Mouse (Mus musculus) stomach, embryonic 14.5 days (tissue): ENCODE data around the gene Lrrc66. TPM values are rescaled to one million over a fixed set of nuclear protein-coding genes. Genes with fewer than 3 reads are reported as not detected.
A peak's percentile ranks its signal among the peaks of the same experiment; 100 is the strongest.

Experiments used
- ATAC-seq: fragments of 200-750 bp; cut with Nextera tagmentation; 2 replicates; pipeline ENCODE4 v1.8.0; 2017; ENCODE audit warnings: low read depth, moderate TSS enrichment; ENCODE audit not compliant: insufficient number of reproducible peaks, insufficient read depth, low FRiP score
- H3K27ac ChIP-seq: fragments of 300-500 bp; sonication (generic); 2 replicates; pipeline ENCODE4 v1.5.1; 2014; ENCODE audit warnings: mild to moderate bottlenecking, low read length, moderate library complexity, mixed read lengths
- H3K27me3 ChIP-seq: fragments of 300-500 bp; sonication (generic); 2 replicates; pipeline ENCODE4 v1.6.1; 2014; ENCODE audit warnings: low read length, control low read depth, mixed read lengths; ENCODE audit not compliant: control insufficient read depth, insufficient read depth
- H3K36me3 ChIP-seq: fragments of 300-500 bp; sonication (generic); 2 replicates; pipeline ENCODE4 v1.6.1; 2014; ENCODE audit warnings: mild to moderate bottlenecking, control low read depth, low read length, moderate library complexity, mixed read lengths; ENCODE audit not compliant: control insufficient read depth, insufficient read depth
- H3K4me1 ChIP-seq: fragments of 300-500 bp; sonication (generic); 2 replicates; pipeline ENCODE4 v1.6.1; 2014; ENCODE audit warnings: low read length, control low read depth, mixed read lengths; ENCODE audit not compliant: control insufficient read depth, insufficient read depth
- H3K4me2 ChIP-seq: fragments of 300-500 bp; sonication (generic); replicated peaks from 2 replicates; pipeline ENCODE4 v1.6.1; 2014; ENCODE audit warnings: low read depth, low read length, control low read depth
- H3K4me3 ChIP-seq: fragments of 300-500 bp; sonication (generic); 2 replicates; pipeline ENCODE4 v1.5.1; 2014; ENCODE audit warnings: low read depth, low read length, control low read depth
- H3K9ac ChIP-seq: fragments of 300-500 bp; sonication (generic); replicated peaks from 2 replicates; pipeline ENCODE4 v1.6.1; 2014; ENCODE audit warnings: low read depth, mild to moderate bottlenecking, control low read depth, low read length, moderate library complexity, mixed read lengths
- H3K9me3 ChIP-seq: fragments of 300-500 bp; sonication (generic); 2 replicates; pipeline ENCODE4 v1.6.1; 2016; ENCODE audit warnings: low read depth, low read length, control low read depth; ENCODE audit not compliant: control insufficient read depth
- WGBS: fragments of 180-500 bp; shearing (Covaris S2); extraction: QIAGEN DNeasy Blood & Tissue Kit; methylation state at CpG from one replicate; pipeline ENCODE4 v1.1.7; 2014; 5-methylcytosine and 5-hydroxymethylcytosine counted together
- polyA plus RNA-seq: library from polyadenylated mRNA; unstranded; fragments of >200 nt; fragmentation: Nextera tagmentation; extraction: Ambion mirVana; gene quantifications from 2 replicates; pipeline ENCODE4 v1.2.1, GENCODE M21; 2014

The Lrrc66 gene
- polyA plus RNA-seq = 0.82 TPM in 1 of 2 replicates, not detected in the other

DNA sequence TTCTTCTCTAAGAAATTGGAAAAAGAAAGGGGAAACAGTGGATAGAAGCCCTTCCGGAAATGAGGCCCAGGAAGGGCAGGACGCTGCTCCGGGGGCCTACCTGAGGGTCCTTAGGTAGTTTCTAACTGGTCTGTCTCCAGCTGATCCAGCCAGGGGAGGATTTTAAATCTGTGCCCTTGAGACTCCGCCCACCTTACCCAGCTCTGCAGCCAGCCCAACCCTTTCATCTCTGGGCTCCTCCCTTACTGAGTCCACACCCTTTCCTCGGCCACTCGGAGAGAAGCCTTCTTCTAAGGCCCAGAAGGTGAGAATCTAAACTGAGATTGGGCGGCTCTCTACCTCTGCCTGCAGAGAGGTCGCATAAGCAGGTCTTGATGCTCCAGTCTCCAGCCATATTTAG, at the start of gene Lrrc66:
Gene Lrrc66, minus strand, starts transcription at position 236 of the 400 bp plus-strand sequence.
- Histone ChIP-seq H3K27ac (no peak within 1 kb of the TSS), H3K9me3 (peaks cover 7% of the 10 kb centered on the region; the same call in 1 of the 2 replicates), H3K9ac (no peak within 1 kb of the TSS), H3K4me3 (no peak within 1 kb of the TSS), H3K4me2 (no peak within 1 kb of the TSS), H3K36me3 (peaks cover 7% of the 10 kb centered on the region), H3K4me1 (no peaks in the 10 kb centered on the region), H3K27me3 (no peaks in the 10 kb centered on the region)
- ATAC-seq = no peak
- WGBS = 73% methylated on average over 8 of the region's 8 CpGs

DNA sequence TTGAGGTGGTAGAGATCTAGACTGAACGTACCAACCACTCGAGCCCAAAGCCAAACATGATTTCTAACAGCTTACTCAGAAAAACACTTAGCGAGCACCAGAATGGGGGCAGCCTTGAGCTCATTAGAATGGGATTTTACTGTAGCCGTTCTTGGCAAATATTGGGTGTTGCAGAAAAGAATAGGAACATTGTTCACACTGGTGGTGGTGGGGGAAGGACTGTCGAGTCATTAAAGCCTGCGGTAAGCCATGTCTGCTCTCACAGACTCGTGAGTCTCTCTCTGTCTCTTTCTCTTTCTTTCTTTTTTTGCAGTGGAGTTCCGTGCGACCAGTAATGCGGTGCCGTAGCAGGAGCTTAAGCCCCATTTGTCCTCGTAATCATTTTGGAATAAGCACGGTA, 44.3 kb upstream of the Lrrc66 start:
- no peak for ATAC-seq
- WGBS = 64% methylated on average over 13 of the region's 13 CpGs
- no peak overlapping the region for H3K4me3 ChIP-seq
- no peak overlapping the region for H3K9ac ChIP-seq
- H3K36me3 ChIP-seq = no peaks in the 10 kb centered on the region
- H3K4me1 ChIP-seq = no peaks in the 10 kb centered on the region
- no peaks in the 10 kb centered on the region for H3K9me3 ChIP-seq
- H3K27ac ChIP-seq = no peak overlapping the region
- H3K27me3 ChIP-seq = no peaks in the 10 kb centered on the region
- H3K4me2 ChIP-seq = no peak overlapping the region

DNA sequence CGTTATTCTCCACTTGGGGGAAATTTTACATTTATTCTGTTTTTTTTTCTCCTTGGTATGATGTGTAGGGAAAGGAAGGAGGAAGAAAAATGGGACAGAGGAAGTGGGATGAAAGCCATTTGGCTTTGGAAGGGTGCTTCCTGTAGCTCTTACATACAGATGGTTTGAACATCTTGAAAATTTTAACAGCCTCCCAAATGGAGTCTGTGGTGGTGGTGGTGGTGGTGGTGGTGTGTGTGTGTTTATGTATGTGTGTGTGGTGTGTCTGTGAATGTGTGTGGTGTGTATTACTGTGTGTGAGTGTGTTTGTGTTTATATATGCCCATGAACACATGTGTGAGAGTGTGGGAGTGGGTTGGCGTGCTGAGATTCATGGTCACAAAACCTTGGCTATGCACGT, 43.3 kb upstream of the Lrrc66 start:
- Histone ChIP-seq H3K27ac (no peak overlapping the region), H3K9me3 (no peaks in the 10 kb centered on the region), H3K4me1 (no peaks in the 10 kb centered on the region), H3K36me3 (no peaks in the 10 kb centered on the region), H3K4me3 (no peak overlapping the region), H3K4me2 (no peak overlapping the region), H3K9ac (no peak overlapping the region), H3K27me3 (no peaks in the 10 kb centered on the region)
- 78% methylated on average over 3 of the region's 3 CpGs for WGBS
- no peak for ATAC-seq

DNA sequence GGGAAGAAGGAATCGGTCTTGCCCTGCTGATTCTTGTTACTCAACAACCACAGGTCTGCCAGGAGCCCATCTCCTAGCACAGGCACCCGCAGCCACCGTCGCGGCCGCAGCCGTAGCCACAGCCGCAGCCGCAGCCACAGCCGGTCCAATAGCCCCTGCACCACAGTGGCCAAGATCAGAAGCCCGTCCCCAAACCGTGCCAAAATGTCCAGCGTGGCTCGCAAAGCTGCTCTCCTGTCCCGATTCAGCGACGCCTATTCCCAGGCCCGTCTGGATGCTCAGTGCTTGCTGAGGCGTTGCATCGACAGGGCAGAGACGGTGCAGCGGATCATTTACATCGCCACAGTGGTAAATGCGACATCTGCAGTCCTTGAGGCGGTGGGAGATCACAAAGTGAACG, 37.1 kb upstream of the Lrrc66 start:
- no peaks in the 10 kb centered on the region; the same call in 1 of the 2 replicates for H3K4me1 ChIP-seq
- H3K27ac ChIP-seq = no peak overlapping the region
- 58% methylated on average over 26 of the region's 26 CpGs for WGBS
- H3K27me3 ChIP-seq = no peaks in the 10 kb centered on the region
- ATAC-seq = no peak
- no peak overlapping the region for H3K9ac ChIP-seq
- no peak overlapping the region for H3K4me2 ChIP-seq
- H3K9me3 ChIP-seq = no peaks in the 10 kb centered on the region
- no peak overlapping the region for H3K4me3 ChIP-seq
- no peaks in the 10 kb centered on the region for H3K36me3 ChIP-seq

DNA sequence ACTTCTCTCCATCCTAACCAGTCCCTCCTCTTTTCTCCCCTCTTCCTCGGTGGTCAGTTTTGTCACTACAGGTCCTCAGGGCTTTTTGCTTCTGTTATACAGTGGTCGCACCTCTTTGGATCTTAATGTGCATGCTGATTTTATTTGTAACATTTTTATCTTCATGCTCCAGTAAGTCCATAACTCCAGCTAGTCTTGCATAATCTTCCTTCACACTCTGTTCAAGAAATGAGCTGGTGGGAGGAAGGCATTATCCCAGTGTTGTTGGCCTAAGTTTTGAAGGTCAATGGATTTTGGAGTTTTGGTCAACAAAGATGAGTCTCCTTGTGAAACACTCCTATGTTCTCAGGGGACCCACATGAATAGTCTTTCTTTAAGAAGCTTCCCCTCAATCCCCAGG, 35.6 kb upstream of the Lrrc66 start:
- H3K4me1 ChIP-seq = no peaks in the 10 kb centered on the region; the same call in 1 of the 2 replicates
- no peak overlapping the region for H3K9ac ChIP-seq
- ATAC-seq = no peak
- no peaks in the 10 kb centered on the region for H3K27me3 ChIP-seq
- H3K27ac ChIP-seq = no peak overlapping the region
- 85% methylated on average over 2 of the region's 2 CpGs for WGBS
- H3K9me3 ChIP-seq = no peaks in the 10 kb centered on the region
- H3K36me3 ChIP-seq = no peaks in the 10 kb centered on the region
- no peak overlapping the region for H3K4me2 ChIP-seq
- H3K4me3 ChIP-seq = no peak overlapping the region

DNA sequence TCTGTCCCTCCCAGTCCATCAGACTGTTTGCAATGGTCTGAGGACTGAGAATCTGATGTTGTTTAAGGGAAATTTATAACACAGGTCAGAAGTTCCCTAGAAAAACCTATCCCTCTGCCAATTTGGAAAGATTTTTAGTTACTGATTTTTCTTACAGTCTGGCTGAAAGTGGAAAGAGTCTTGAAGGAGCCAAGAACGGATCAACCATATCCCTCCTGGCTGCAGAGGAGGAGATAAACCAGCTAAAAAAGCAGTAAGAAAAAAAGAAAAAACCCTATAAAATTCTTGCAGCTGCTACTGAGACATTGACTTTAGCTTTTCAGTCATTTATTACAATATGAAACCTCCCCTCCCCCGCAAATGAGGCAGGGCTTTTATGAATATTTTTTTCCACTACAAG, 34.4 kb upstream of the Lrrc66 start:
- no peak overlapping the region for H3K4me3 ChIP-seq
- H3K4me2 ChIP-seq = no peak overlapping the region
- H3K9ac ChIP-seq = no peak overlapping the region
- H3K36me3 ChIP-seq = no peaks in the 10 kb centered on the region
- H3K27me3 ChIP-seq = no peaks in the 10 kb centered on the region
- H3K4me1 ChIP-seq = no peaks in the 10 kb centered on the region; the same call in 1 of the 2 replicates
- H3K9me3 ChIP-seq = no peaks in the 10 kb centered on the region
- 57% methylated on average over 2 of the region's 2 CpGs for WGBS
- H3K27ac ChIP-seq = no peak overlapping the region
- no peak for ATAC-seq

DNA sequence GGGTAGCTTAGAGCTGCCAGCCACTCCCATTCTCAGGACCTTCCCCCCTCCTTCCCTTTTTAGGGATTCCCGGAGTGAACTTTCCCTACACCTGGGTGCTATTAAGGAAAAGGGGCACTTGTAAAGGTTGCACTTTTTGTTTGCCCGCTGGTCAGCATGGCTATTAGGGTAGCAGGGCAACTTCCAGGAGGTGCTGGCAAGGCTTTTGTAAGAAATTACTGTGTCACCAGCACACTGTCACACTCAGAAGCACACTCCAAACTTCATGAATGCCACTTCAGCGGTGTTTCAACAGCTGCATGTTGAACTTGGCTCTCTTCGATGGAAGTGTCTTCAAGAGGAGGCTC, 19.5 kb upstream of the Lrrc66 start:
- Histone ChIP-seq H3K4me2 (peak overlapping the region; percentile 98), H3K27ac (no peak overlapping the region), H3K9ac (0 out of 2 replicates have a peak overlapping the region, but pooled peaks have one; percentile 36), H3K4me1 (peaks cover 9% of the 10 kb centered on the region; the same call in 1 of the 2 replicates), H3K9me3 (no peaks in the 10 kb centered on the region), H3K36me3 (no peaks in the 10 kb centered on the region), H3K27me3 (peaks cover 34% of the 10 kb centered on the region), H3K4me3 (peak overlapping the region; percentile 54)
- no peak for ATAC-seq
- 2% methylated on average over 4 of the region's 4 CpGs for WGBS

DNA sequence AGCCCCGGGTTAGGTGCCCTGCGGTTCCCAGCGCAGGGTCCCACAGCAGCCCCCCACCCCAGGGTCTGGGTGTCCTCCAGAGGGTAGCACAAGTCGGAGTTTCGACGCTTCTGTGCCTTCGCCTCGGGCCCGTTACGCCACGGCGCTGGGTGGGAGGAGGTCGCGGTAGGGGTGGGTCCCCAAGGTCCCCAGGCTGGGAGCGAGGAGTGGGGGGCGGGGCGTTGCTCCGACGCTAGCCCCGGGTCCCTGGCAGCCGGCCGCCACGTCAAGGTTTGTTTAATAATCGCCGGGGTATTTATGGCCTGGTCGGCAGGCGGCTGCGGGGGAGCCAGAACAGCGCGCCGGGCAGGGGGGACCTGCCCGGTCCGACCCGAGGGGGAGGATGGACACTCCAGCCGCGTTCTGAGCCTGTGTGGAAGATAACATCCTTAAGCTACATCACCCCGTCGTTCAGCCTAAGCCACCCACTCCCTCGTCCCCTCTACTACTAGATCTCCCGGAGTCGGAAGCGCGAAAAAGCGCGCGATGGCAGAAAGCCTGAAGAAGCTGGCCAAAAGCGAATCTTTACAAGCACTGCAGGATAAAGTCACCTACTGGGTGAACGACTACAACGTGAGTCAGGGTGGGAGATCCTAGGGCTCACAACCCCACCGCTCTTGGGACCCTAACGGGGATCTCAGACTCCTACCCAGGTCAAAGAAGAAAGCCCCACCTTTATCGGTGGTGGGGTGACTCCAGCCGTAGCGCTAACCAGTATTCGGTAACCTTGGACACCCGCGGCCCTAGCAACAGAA, 18.9 kb upstream of the Lrrc66 start, which contains the start of gene Spata18:
Gene Spata18, plus strand, starts transcription at position 319 of the 794 bp plus-strand sequence.
- peak within 1 kb of the TSS; percentile 54 for H3K4me3 ChIP-seq
- no peaks in the 10 kb centered on the region for H3K36me3 ChIP-seq
- H3K9ac ChIP-seq = peak within 1 kb of the TSS; percentile 36
- ATAC-seq = peak; percentile 26; the same call in 1 of the 2 replicates
- H3K27ac ChIP-seq = no peak within 1 kb of the TSS
- H3K4me1 ChIP-seq = peaks cover 12% of the 10 kb centered on the region; the same call in 1 of the 2 replicates
- under 1% methylated on average over 57 of the region's 57 CpGs for WGBS
- peak within 1 kb of the TSS; percentile 98 for H3K4me2 ChIP-seq
- no peaks in the 10 kb centered on the region for H3K9me3 ChIP-seq
- peaks cover 34% of the 10 kb centered on the region for H3K27me3 ChIP-seq
